Mouse (Mus musculus) hindbrain, embryonic 11.5 days (tissue): Measurements from ENCODE around the gene Ptp4a2. TPM values are rescaled to one million over a fixed set of nuclear protein-coding genes. Genes with fewer than 3 reads are reported as not detected.

Experiments used
- ATAC-seq: fragments of 200-750 bp; cut with Nextera tagmentation; 2 replicates; pipeline ENCODE4 v1.8.0; 2017; ENCODE audit warnings: mild to moderate bottlenecking, moderate TSS enrichment, moderate library complexity; ENCODE audit not compliant: low FRiP score
- DNase-seq: peaks from one replicate; pipeline ENCODE4 v3.0.0-alpha.2; 2015; ENCODE audit warnings: low spot score
- H3K27ac ChIP-seq: fragments of 300-500 bp; sonication (generic); 2 replicates; pipeline ENCODE4 v1.5.1; 2014; ENCODE audit warnings: mild to moderate bottlenecking, low read depth, low read length
- H3K27me3 ChIP-seq: fragments of 300-500 bp; sonication (generic); 2 replicates; pipeline ENCODE4 v1.6.1; 2014; ENCODE audit warnings: mild to moderate bottlenecking, low read length, moderate library complexity, mixed read lengths; ENCODE audit not compliant: control insufficient read depth, insufficient read depth
- H3K36me3 ChIP-seq: fragments of 300-500 bp; sonication (generic); 2 replicates; pipeline ENCODE4 v1.6.1; 2014; ENCODE audit warnings: mild to moderate bottlenecking, low read length, moderate library complexity, mixed read lengths; ENCODE audit not compliant: control insufficient read depth, insufficient read depth
- H3K4me1 ChIP-seq: fragments of 300-500 bp; sonication (generic); replicated peaks from 2 replicates; pipeline ENCODE4 v1.6.1; 2014; ENCODE audit warnings: low read length, mixed read lengths; ENCODE audit not compliant: control insufficient read depth, insufficient read depth
- H3K4me2 ChIP-seq: fragments of 300-500 bp; sonication (generic); replicated peaks from 2 replicates; pipeline ENCODE4 v1.6.1; 2014; ENCODE audit warnings: mild to moderate bottlenecking, low read depth, low read length
- H3K4me3 ChIP-seq: fragments of 300-500 bp; sonication (generic); 2 replicates; pipeline ENCODE4 v1.5.1; 2014; ENCODE audit warnings: low read depth, low read length
- H3K9ac ChIP-seq: fragments of 300-500 bp; sonication (generic); 2 replicates; pipeline ENCODE4 v1.6.1; 2014; ENCODE audit warnings: low read depth, low read length
- H3K9me3 ChIP-seq: fragments of 300-500 bp; sonication (generic); 2 replicates; pipeline ENCODE4 v1.6.1; 2016; ENCODE audit warnings: low read length; ENCODE audit not compliant: control insufficient read depth
- WGBS: fragments of 180-500 bp; shearing (Covaris S2); extraction: QIAGEN DNeasy Blood & Tissue Kit; methylation state at CpG from one replicate; pipeline ENCODE4 v1.1.7; 2014; 5-methylcytosine and 5-hydroxymethylcytosine counted together
- polyA plus RNA-seq: library from polyadenylated mRNA; unstranded; fragments of >200 nt; fragmentation: Nextera tagmentation; extraction: Ambion mirVana; gene quantifications from 2 replicates; pipeline ENCODE4 v1.2.1, GENCODE M21; 2014

Gene Ptp4a2
- polyA plus RNA-seq, 1 experiment from 2014 or later, result 307 TPM

DNA sequence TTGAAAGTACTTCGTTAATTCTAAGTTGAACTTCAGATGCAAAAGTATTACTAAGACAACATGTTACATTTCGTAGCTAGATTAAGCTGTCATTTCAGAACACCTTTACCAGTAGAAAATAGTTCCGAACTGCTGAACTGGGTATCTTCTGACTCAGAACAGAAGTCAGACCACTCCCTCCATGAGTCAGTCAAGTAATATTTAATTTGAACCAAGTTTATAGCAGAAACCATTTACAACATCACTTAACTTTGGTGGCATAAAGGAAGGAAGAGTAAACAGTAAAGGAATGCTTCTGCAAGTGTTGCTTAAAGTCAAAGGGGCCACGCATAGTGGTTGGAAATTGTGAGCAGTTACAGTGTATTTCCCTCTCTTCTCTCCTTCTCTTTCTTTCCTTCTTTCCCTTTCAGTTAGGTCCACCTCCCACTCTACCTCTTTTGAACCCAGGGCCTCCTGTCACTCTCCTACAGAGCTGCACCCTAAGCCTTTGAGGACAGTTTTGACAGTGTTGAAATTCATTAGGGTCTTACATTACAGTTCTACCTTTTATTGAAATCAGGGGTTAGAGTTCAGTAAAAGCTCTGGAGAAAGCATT, 12.3 kb downstream of the Ptp4a2 start:
- Histone ChIP-seq H3K27ac (no peak overlapping the region), H3K4me1 (0 out of 2 replicates have a peak, but pooled peaks cover 5% of the 10 kb centered on the region), H3K9me3 (no peaks in the 10 kb centered on the region), H3K9ac (no peak overlapping the region), H3K4me2 (no peak overlapping the region), H3K36me3 (no peaks in the 10 kb centered on the region), H3K4me3 (no peak overlapping the region), H3K27me3 (no peaks in the 10 kb centered on the region)
- ATAC-seq (no peak), DNase-seq (no peak)
- WGBS, result 93% methylated on average over 4 of the region's 4 CpGs

DNA sequence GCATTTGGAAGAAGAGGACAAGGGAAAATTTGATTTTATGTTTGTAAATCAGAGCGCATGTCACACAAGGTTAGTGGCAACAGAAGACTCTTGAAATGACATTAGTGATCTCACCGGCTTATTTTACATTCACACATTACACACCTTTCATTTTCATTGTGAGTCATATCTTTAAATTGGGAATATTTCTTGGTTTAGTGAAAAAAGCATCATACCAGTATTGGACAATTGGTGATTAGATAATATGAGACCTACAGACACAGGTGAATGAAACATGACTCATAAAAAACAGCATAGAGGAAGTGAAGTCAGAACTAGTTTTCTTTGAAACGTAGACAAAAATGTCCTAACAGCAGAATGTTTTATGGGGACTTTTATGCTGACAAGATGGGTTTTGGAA, 16.6 kb downstream of the Ptp4a2 start:
- H3K27me3 ChIP-seq, result no peaks in the 10 kb centered on the region
- H3K9me3 ChIP-seq, result no peaks in the 10 kb centered on the region
- no peak overlapping the region for H3K27ac ChIP-seq
- no peak overlapping the region for H3K4me2 ChIP-seq
- no peak overlapping the region for H3K9ac ChIP-seq
- no peak overlapping the region for H3K4me3 ChIP-seq
- ATAC-seq, result no peak
- H3K4me1 ChIP-seq, result 0 out of 2 replicates have a peak, but pooled peaks cover 2% of the 10 kb centered on the region
- no peaks in the 10 kb centered on the region for H3K36me3 ChIP-seq
- WGBS, result 92% methylated on average over 3 of the region's 3 CpGs
- DNase-seq, result no peak

DNA sequence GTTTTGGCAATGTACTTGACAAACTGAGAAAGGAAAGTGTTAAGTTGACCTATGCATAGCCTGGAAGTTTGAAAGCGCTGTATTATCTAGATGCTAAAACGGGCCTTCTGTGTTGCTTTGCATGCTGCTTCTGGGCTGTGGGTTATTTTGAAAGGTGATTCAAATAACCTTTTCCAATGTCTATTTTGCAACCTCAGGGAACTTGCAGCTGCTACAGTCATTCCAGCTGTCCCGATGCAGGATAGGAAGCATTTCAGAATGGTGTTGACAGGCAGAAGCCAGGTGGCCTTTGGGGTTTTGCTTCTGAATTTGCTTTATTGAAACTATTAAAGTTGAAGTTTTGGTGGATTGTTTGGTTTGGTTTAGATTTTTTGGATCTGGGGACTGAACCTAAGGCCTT, 17.1 kb downstream of the Ptp4a2 start:
- Histone ChIP-seq H3K9ac (no peak overlapping the region), H3K4me1 (no peaks in the 10 kb centered on the region), H3K4me2 (no peak overlapping the region), H3K36me3 (no peaks in the 10 kb centered on the region), H3K4me3 (no peak overlapping the region), H3K27me3 (no peaks in the 10 kb centered on the region), H3K27ac (no peak overlapping the region), H3K9me3 (no peaks in the 10 kb centered on the region)
- ATAC-seq (no peak), DNase-seq (no peak)
- WGBS, result 81% methylated on average over 3 of the region's 3 CpGs

DNA sequence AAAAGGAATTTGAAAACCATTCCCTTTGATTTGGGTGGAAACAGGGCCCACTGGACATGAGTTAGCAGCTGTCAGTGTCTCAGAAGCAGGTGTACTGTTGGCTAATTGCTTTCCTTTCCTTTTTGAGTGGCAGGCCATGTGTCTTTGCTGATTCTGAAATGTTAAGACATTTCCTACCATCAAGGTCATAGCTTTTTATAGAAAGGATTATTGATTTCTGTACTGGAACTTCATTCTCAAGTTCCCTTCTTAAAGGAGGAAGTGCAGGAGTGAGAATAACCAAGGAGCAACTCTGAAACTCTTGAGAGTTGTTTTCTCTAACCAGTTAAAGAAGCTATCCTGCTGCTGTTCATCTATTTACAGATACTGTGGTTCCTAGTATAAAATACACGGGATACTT, 18.8 kb downstream of the Ptp4a2 start:
- Histone ChIP-seq H3K9ac (no peak overlapping the region), H3K4me3 (no peak overlapping the region), H3K36me3 (no peaks in the 10 kb centered on the region), H3K4me1 (no peaks in the 10 kb centered on the region), H3K4me2 (no peak overlapping the region), H3K27ac (no peak overlapping the region), H3K9me3 (no peaks in the 10 kb centered on the region), H3K27me3 (no peaks in the 10 kb centered on the region)
- ATAC-seq, result no peak
- DNase-seq, result no peak
- WGBS, result 82% methylated on average over 1 of the region's 1 CpGs

DNA sequence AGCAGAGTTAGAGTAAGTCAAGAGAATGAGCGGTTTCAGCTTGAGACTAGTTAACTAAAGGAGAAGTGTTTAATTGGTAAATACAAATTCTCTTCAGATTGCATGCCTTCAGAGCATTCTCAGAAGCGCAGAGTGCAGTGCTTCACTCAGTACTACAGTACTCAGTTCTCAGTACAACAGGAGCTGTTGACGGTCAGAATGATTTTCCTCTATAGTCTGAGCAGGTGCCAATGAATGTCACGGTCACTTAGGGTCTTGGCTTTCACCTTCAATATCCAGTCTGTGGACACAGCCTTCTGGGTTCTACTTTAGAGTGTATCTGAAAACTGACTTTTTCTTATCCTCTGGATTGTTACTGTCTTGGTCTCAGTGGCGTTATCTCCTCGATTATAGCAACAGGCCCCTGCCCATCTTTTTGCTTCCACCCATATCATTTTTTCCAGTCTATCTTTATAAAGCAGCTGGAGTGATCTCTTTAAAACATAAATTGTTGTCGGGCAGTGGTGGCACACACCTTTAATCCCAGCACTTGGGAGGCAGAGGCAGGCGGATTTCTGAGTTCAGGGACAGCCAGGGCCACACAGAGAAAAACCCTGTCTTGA, 19.4 kb downstream of the Ptp4a2 start:
- no peak overlapping the region for H3K9ac ChIP-seq
- H3K4me3 ChIP-seq, result no peak overlapping the region
- H3K36me3 ChIP-seq, result no peaks in the 10 kb centered on the region
- DNase-seq (no peak), ATAC-seq (no peak)
- WGBS, result 92% methylated on average over 8 of the region's 8 CpGs
- no peaks in the 10 kb centered on the region for H3K27me3 ChIP-seq
- H3K27ac ChIP-seq, result no peak overlapping the region
- H3K9me3 ChIP-seq, result no peaks in the 10 kb centered on the region
- H3K4me1 ChIP-seq, result no peaks in the 10 kb centered on the region
- no peak overlapping the region for H3K4me2 ChIP-seq

DNA sequence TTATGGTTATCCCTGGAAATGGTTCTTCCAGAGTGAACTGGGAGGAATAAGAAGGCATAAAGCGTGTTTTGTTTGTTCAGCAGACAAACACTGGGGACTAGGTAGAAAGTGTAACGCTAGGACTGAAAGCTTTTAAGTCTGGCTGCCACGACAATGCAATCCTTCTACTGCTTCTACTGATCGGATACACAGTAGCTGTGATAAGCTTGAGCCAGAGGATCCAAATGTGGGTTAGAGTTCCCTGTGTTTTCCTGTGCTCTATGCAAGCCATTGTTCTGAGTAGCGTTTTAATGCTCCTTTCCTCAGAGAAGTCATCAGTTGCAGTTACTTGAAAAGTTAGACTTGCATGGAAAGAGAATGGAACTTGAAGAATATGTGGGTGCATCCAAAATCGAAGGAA, 23.6 kb downstream of the Ptp4a2 start:
- Histone ChIP-seq H3K9ac (no peak overlapping the region), H3K27ac (no peak overlapping the region), H3K4me1 (no peaks in the 10 kb centered on the region), H3K4me2 (no peak overlapping the region), H3K36me3 (no peaks in the 10 kb centered on the region), H3K27me3 (no peaks in the 10 kb centered on the region), H3K4me3 (no peak overlapping the region), H3K9me3 (no peaks in the 10 kb centered on the region)
- WGBS, result 90% methylated on average over 6 of the region's 6 CpGs
- DNase-seq (no peak), ATAC-seq (no peak)

DNA sequence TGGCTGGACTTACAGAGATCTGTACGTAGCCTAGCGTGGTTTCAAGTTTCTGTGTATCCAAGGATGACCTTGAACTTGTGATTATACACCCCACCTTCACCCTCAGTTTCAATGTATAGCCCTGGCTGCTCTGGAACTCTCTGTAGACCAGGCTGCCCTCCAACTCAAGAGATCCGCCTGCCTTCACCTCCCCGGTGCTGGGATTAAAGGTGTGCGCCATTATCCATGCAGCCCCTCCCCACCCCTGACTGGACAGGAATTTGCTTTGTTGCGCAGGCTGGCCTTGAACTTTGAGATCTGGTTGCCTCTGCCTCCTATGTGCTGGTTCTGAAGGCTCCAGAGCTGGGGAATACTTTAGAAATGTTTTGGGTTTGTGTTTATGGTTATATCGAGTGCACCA, 24.3 kb downstream of the Ptp4a2 start:
- DNase-seq (no peak), ATAC-seq (no peak)
- Histone ChIP-seq H3K27me3 (no peaks in the 10 kb centered on the region), H3K27ac (no peak overlapping the region), H3K4me2 (no peak overlapping the region), H3K36me3 (no peaks in the 10 kb centered on the region), H3K9ac (no peak overlapping the region), H3K4me1 (no peaks in the 10 kb centered on the region), H3K4me3 (no peak overlapping the region), H3K9me3 (no peaks in the 10 kb centered on the region)
- WGBS, result 93% methylated on average over 7 of the region's 7 CpGs

DNA sequence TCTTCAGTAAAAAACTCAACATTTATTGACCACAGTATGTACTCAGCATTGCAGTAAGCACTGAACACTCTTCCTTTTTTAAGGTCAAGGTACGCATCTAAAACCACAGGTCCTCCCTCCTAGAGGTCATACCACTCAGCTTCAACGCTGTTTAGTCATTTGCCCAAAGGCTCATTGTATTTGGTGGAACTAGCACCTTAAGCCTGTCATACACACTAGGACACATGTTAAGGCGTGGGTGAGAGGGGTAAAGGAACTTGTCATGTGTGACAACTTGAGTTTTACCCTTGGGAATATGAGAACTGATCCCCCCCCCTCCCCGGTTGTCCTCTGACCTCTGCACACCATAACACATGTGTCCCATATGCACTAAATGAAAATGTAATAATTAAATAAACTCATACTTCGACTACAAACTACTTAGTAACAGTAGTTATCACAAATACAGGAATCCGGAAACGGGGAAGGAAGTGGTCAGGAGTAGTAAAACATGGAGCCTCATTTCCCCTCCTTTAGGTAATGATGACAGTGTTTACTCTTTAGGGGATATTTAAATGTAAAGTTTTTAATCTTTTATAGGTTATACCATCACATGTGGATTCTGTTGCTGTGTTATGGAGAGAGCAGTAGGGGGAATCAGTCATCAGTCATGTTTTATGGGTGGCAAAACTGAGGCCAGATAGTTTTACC, 29.0 kb downstream of the Ptp4a2 start:
- WGBS, result 95% methylated on average over 7 of the region's 7 CpGs
- no peak for DNase-seq
- Histone ChIP-seq H3K4me2 (no peak overlapping the region), H3K36me3 (0 out of 2 replicates have a peak, but pooled peaks cover 2% of the 10 kb centered on the region), H3K27me3 (no peaks in the 10 kb centered on the region), H3K9ac (no peak overlapping the region), H3K27ac (no peak overlapping the region), H3K9me3 (no peaks in the 10 kb centered on the region), H3K4me1 (no peaks in the 10 kb centered on the region), H3K4me3 (no peak overlapping the region)
- ATAC-seq, result no peak

DNA sequence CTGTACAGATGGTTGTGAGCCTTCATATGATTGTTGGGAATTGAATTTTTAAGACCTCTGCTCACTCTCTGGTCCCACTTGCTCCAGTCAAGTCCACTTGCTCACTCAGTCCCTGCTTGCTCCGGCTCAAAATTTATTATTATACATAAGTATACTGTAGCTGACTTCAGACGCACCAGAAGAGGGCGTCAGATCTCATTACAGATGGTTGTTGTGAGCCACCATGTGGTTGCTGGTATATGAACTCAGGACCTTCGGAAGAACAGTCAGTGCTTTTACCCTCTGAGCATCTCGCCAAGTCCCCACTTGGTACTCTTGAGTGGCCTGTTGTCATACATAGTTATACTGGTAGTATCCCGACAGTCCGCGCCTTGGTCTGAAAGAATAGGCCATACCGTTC, 35.8 kb downstream of the Ptp4a2 start:
- Histone ChIP-seq H3K9me3 (no peaks in the 10 kb centered on the region), H3K4me2 (no peak overlapping the region), H3K27me3 (no peaks in the 10 kb centered on the region), H3K4me3 (no peak overlapping the region), H3K36me3 (peaks cover 7% of the 10 kb centered on the region; the same call in 1 of the 2 replicates), H3K9ac (no peak overlapping the region), H3K27ac (no peak overlapping the region), H3K4me1 (no peaks in the 10 kb centered on the region)
- 89% methylated on average over 9 of the region's 9 CpGs for WGBS
- DNase-seq (no peak), ATAC-seq (no peak)
